Mouse (Mus musculus) kidney, postnatal 0 days (tissue): ENCODE results near the gene Zkscan3. TPM values are rescaled to one million over a fixed set of nuclear protein-coding genes. Genes with fewer than 3 reads are reported as not detected.
"Not testable (repeated sequence)": the region's sequence is repeated elsewhere in the genome, so short reads cannot be mapped to it uniquely, and the experiment has no call there.

Experiments
- ATAC-seq: fragments of 200-750 bp; cut with Nextera tagmentation; replicated peaks from 2 replicates; pipeline ENCODE4 v1.8.0; 2017; ENCODE audit warnings: low read depth, moderate number of reproducible peaks, moderate TSS enrichment, moderate library complexity; ENCODE audit not compliant: low FRiP score
- DNase-seq: peaks from one replicate; pipeline ENCODE4 v3.0.0-alpha.2; 2016; ENCODE audit warnings: low spot score
- H3K27ac ChIP-seq: fragments of 300-500 bp; sonication (generic); 2 replicates; pipeline ENCODE4 v1.5.1; 2014; ENCODE audit warnings: mild to moderate bottlenecking
- H3K27me3 ChIP-seq: fragments of 300-500 bp; sonication (generic); 2 replicates; pipeline ENCODE4 v1.6.1; 2014; ENCODE audit warnings: low read length, mixed read lengths; ENCODE audit not compliant: insufficient read depth
- H3K36me3 ChIP-seq: fragments of 300-500 bp; sonication (generic); 2 replicates; pipeline ENCODE4 v1.6.1; 2014; ENCODE audit warnings: low read length, mixed read lengths; ENCODE audit not compliant: insufficient read depth
- H3K4me1 ChIP-seq: fragments of 300-500 bp; sonication (generic); replicated peaks from 2 replicates; pipeline ENCODE4 v1.6.1; 2014; ENCODE audit warnings: antibody characterized with exemption, low read length, mixed read lengths; ENCODE audit not compliant: insufficient read depth
- H3K4me2 ChIP-seq: fragments of 300-500 bp; sonication (generic); 2 replicates; pipeline ENCODE4 v1.6.1; 2014; ENCODE audit warnings: mild to moderate bottlenecking, low read length, moderate library complexity, mixed read lengths
- H3K4me3 ChIP-seq: fragments of 300-500 bp; sonication (generic); replicated peaks from 2 replicates; pipeline ENCODE4 v1.5.1; 2014; ENCODE audit warnings: low read depth, low read length
- H3K9ac ChIP-seq: fragments of 300-500 bp; sonication (generic); 2 replicates; pipeline ENCODE4 v1.6.1; 2014; ENCODE audit warnings: low read depth, low read length
- H3K9me3 ChIP-seq: fragments of 300-500 bp; sonication (generic); replicated peaks from 2 replicates; pipeline ENCODE4 v1.6.1; 2016; ENCODE audit warnings: low read length, inconsistent platforms, mixed read lengths
- CTCF ChIP-seq: IDR thresholded peaks from 2 replicates; pipeline ENCODE4 v1.5.1; 2016; ENCODE audit warnings: antibody characterized with exemption, low read depth, mild to moderate bottlenecking, moderate library complexity
- WGBS: fragments of 180-500 bp; shearing (Covaris S2); extraction: QIAGEN DNeasy Blood & Tissue Kit; methylation state at CpG from one replicate; pipeline ENCODE4 v1.1.7; 2014; 5-methylcytosine and 5-hydroxymethylcytosine counted together
- polyA plus RNA-seq: library from polyadenylated mRNA; unstranded; fragments of >200 nt; fragmentation: Nextera tagmentation; extraction: Ambion mirVana; gene quantifications from 2 replicates; pipeline ENCODE4 v1.2.1, GENCODE M21; 2015

The Zkscan3 gene
- polyA plus RNA-seq, 1 experiment from 2014 or later = 64.7 TPM

DNA sequence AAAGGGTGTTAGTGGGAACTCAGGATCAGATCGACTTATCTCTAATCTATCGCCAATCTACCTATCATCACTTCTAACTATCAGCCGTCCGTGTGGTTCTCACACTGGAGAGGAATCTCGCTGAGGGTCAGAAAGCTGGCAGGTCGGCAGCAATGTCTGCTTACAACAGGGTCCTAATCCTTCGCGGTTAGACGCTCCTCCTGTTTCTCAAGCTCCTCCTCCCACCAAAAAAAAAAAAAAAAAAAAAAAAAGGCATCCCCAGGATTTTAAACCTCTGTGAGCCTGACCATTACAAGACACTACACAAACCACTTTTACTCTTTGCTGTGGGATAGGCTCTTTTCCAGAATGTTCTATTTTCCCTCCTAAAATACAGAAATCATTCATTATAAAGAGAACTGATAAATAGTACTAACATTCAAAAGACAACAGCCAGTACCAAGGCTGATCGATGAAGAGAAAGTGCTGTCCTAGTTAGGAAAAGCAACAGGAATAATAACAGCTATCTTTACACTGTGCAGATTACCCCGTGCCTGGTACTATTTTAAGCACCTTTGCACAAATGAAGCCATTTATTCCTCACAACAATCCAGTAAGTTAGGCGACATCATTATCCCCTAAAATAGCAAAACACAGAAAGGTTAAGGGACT, 794 bp downstream of the Zkscan3 start:
- Histone ChIP-seq H3K4me2 (peak overlapping the region; percentile 84), H3K27me3 (no peaks in the 10 kb centered on the region), H3K9me3 (no peaks in the 10 kb centered on the region), H3K9ac (peak overlapping the region; percentile 88), H3K4me3 (peak overlapping the region; percentile 81), H3K4me1 (no peaks in the 10 kb centered on the region; the same call in 1 of the 2 replicates), H3K36me3 (0 out of 2 replicates have a peak, but pooled peaks cover 8% of the 10 kb centered on the region), H3K27ac (peak overlapping the region; percentile 87)
- ATAC-seq (no peak), DNase-seq (peak; percentile 59)
- TF ChIP-seq CTCF = no peak
- 13% methylated on average over 12 of the region's 12 CpGs for WGBS

- Histone ChIP-seq H3K27ac (no peak overlapping the region), H3K9ac (peak overlapping the region; percentile 88; the same call in 1 of the 2 replicates), H3K36me3 (0 out of 2 replicates have a peak, but pooled peaks cover 8% of the 10 kb centered on the region), H3K27me3 (no peaks in the 10 kb centered on the region), H3K4me3 (peak overlapping the region; percentile 81), H3K4me1 (no peaks in the 10 kb centered on the region; the same call in 1 of the 2 replicates), H3K4me2 (peak overlapping the region; percentile 84), H3K9me3 (no peaks in the 10 kb centered on the region)
- ATAC-seq (no peak), DNase-seq (no peak)
- no peak for TF ChIP-seq CTCF
- 79% methylated on average over 3 of the region's 3 CpGs for WGBS
Measured at GRCm38 (mm10) chr13:21401166-21401565, 1.4 kb downstream of the Zkscan3 start.

DNA sequence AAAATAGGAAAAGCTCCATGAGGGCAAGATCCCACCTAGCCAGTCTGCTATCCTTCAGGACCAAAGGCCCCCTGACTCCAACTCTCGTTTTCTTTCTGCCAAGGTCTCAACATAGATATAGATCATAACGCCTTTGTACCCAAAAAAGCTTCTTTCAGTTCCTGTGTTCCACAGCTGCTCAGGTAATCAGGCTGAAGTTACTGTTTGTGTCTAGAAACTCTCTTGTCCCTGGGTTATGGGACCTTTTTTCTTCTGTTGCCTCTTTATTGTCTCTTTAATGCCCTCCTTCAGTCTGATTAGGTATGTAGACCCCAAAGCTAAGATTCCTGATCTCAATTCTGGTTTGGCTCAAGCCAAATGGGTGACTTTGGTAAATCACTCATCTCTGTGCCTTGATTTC, 5.1 kb downstream of the Zkscan3 start:
- DNase-seq = no peak
- 83% methylated on average over 2 of the region's 2 CpGs for WGBS
- H3K27me3 ChIP-seq = no peaks in the 10 kb centered on the region
- no peak overlapping the region for H3K4me3 ChIP-seq
- H3K9me3 ChIP-seq = no peaks in the 10 kb centered on the region
- H3K4me2 ChIP-seq = no peak overlapping the region
- H3K27ac ChIP-seq = no peak overlapping the region
- no peak overlapping the region for H3K9ac ChIP-seq
- H3K36me3 ChIP-seq = peaks cover 23% of the 10 kb centered on the region
- no peaks in the 10 kb centered on the region; the same call in 1 of the 2 replicates for H3K4me1 ChIP-seq
- TF ChIP-seq CTCF = no peak
- no peak for ATAC-seq

GRCm38 (mm10) chr13:21396048-21396447, 6.5 kb downstream of the Zkscan3 start:
- not testable (repeated sequence) for H3K9ac ChIP-seq, H3K4me3 ChIP-seq, H3K9me3 ChIP-seq, H3K4me2 ChIP-seq, H3K27me3 ChIP-seq, H3K27ac ChIP-seq, H3K4me1 ChIP-seq, DNase-seq
- 0 out of 2 replicates have a peak, but pooled peaks have one; percentile 68 for ATAC-seq
- WGBS = 85% methylated on average over 11 of the region's 18 CpGs
- H3K36me3 ChIP-seq = peaks cover 36% of the 10 kb centered on the region

- no peak for TF ChIP-seq CTCF
- Histone ChIP-seq H3K4me1 (no peaks in the 10 kb centered on the region), H3K27ac (no peak overlapping the region), H3K27me3 (no peaks in the 10 kb centered on the region), H3K4me3 (no peak overlapping the region), H3K4me2 (no peak overlapping the region), H3K9me3 (no peaks in the 10 kb centered on the region), H3K9ac (no peak overlapping the region), H3K36me3 (peaks cover 40% of the 10 kb centered on the region)
- DNase-seq (no peak), ATAC-seq (0 out of 2 replicates have a peak, but pooled peaks have one; percentile 10)
- WGBS = 64% methylated on average over 6 of the region's 6 CpGs
Measured at GRCm38 (mm10) chr13:21395623-21396022, 6.9 kb downstream of the Zkscan3 start.

GRCm38 (mm10) chr13:21395211-21395610, 7.3 kb downstream of the Zkscan3 start:
- no peak for TF ChIP-seq CTCF
- no peak overlapping the region for H3K9ac ChIP-seq
- no peaks in the 10 kb centered on the region for H3K9me3 ChIP-seq
- ATAC-seq (no peak), DNase-seq (peak; percentile 33)
- no peak overlapping the region for H3K4me3 ChIP-seq
- H3K4me1 ChIP-seq = no peaks in the 10 kb centered on the region
- no peak overlapping the region for H3K4me2 ChIP-seq
- no peaks in the 10 kb centered on the region for H3K27me3 ChIP-seq
- peaks cover 44% of the 10 kb centered on the region for H3K36me3 ChIP-seq
- WGBS = 82% methylated on average over 1 of the region's 1 CpGs
- no peak overlapping the region for H3K27ac ChIP-seq
